Mouse (Mus musculus) CD4-positive naive resting alpha-beta T cell, adult 57 days (primary cell): ENCODE data around the gene Lsm12. TPM values are rescaled to one million over a fixed set of nuclear protein-coding genes. Genes with fewer than 3 reads are reported as not detected.

Experiments used
- total RNA-seq: library from RNA; stranded (reverse); gene quantifications from one replicate; pipeline ENCODE4 v1.2.4, GENCODE M21; 2023

The Lsm12 gene
- 48.7 TPM for total RNA-seq

GRCm38 (mm10) chr11:102184646-102185495 is at the start of gene Lsm12:
Gene Lsm12 (minus strand): TSS chr11:102185296.

GRCm38 (mm10) chr11:102230006-102230741 is 45.1 kb upstream of the Lsm12 start, which contains the start of gene Hdac5:
Gene Hdac5 (minus strand): TSS chr11:102230166.

GRCm38 (mm10) chr11:102189461-102190436 is 4.7 kb upstream of the Lsm12 start, which contains the start of gene G6pc3:
Gene G6pc3 (plus strand): TSS chr11:102189620.

GRCm38 (mm10) chr11:102156039-102156785 is 28.9 kb downstream of the Lsm12 start, which contains the start of gene Tmem101:
Gene Tmem101 (minus strand): TSS chr11:102156404.

GRCm38 (mm10) chr11:102145471-102146001 is 39.6 kb downstream of the Lsm12 start, which contains the start of gene Nags:
Gene Nags (plus strand): TSS chr11:102145513.

Other genes starting within 250 kb of the Lsm12 start
- gene Sost, start 218.3 kb downstream of the Lsm12 start, total RNA-seq: not detected
- not detected for gene Cfap97d1, start 201.0 kb downstream of the Lsm12 start, total RNA-seq
- gene Dusp3, start 198.3 kb downstream of the Lsm12 start, total RNA-seq: 2.3 TPM
- not detected for gene Mpp3, start 156.8 kb downstream of the Lsm12 start, total RNA-seq
- not detected for gene Cd300lg, start 143.8 kb downstream of the Lsm12 start, total RNA-seq
- 2.8 TPM for gene Mpp2, start 96.8 kb downstream of the Lsm12 start, total RNA-seq
- gene Ppy, start 84.0 kb downstream of the Lsm12 start, total RNA-seq: not detected
- gene Pyy, start 77.5 kb downstream of the Lsm12 start, total RNA-seq: not detected
- gene Nags, start 39.8 kb downstream of the Lsm12 start, total RNA-seq: not detected
- 11.1 TPM for gene Tmem101, start 28.9 kb downstream of the Lsm12 start, total RNA-seq
- 29.7 TPM for gene G6pc3, start 4.3 kb upstream of the Lsm12 start, total RNA-seq
- gene Hdac5, start 44.9 kb upstream of the Lsm12 start, total RNA-seq: 147 TPM
- not detected for gene BC030867, start 63.6 kb upstream of the Lsm12 start, total RNA-seq
- not detected for gene Asb16, start 83.4 kb upstream of the Lsm12 start, total RNA-seq
- 36.2 TPM for gene Tmub2, start 99.6 kb upstream of the Lsm12 start, total RNA-seq
- 80.0 TPM for gene Atxn7l3, start 111.3 kb upstream of the Lsm12 start, total RNA-seq
- gene Ubtf, start 134.4 kb upstream of the Lsm12 start, total RNA-seq: 126 TPM
- 0.74 TPM for gene Slc4a1, start 180.9 kb upstream of the Lsm12 start, total RNA-seq
- gene Rundc3a, start 208.1 kb upstream of the Lsm12 start, total RNA-seq: 4.7 TPM
- gene Slc25a39, start 222.7 kb upstream of the Lsm12 start, total RNA-seq: 37.5 TPM
- gene Grn, start 245.0 kb upstream of the Lsm12 start, total RNA-seq: 16.7 TPM